Mouse (Mus musculus) MEL (cell line): ENCODE data around the gene Atg7. TPM values are rescaled to one million over a fixed set of nuclear protein-coding genes. Genes with fewer than 3 reads are reported as not detected.

Experiments
- DNase-seq: peaks from one replicate; pipeline ENCODE4 v3.0.0; 2011; ENCODE audit warnings: low read depth, low spot score
- H3K27ac ChIP-seq: 2 replicates; pipeline ENCODE4 v1.5.1; 2012; ENCODE audit warnings: low read depth, mild to moderate bottlenecking, control low read depth, low read length, moderate library complexity; ENCODE audit not compliant: control insufficient read depth
- H3K27me3 ChIP-seq, 2 experiments: fragments of 150-350 bp in 1 of 2; sonication (generic) in 1 of 2; 2 replicates each; pipeline ENCODE4 v1.6.1; 2012; ENCODE audit warnings: low read length in 2 of 2, mild to moderate bottlenecking in 2 of 2, improper control_type of control experiment in 1 of 2, moderate library complexity in 1 of 2; ENCODE audit not compliant: insufficient read depth in 2 of 2, control insufficient read depth in 1 of 2
- H3K36me3 ChIP-seq, 2 experiments: 2 replicates each; pipeline ENCODE4 v1.6.1; 2012 to 2014; ENCODE audit warnings: low read length in 2 of 2, improper control_type of control experiment in 1 of 2, inconsistent platforms in 1 of 2, mild to moderate bottlenecking in 1 of 2; ENCODE audit not compliant: insufficient read depth in 2 of 2, control insufficient read depth in 1 of 2
- H3K4me1 ChIP-seq, 2 experiments: fragments of 150-350 bp in 1 of 2; sonication (generic) in 1 of 2; 2 replicates each; pipeline ENCODE4 v1.6.1; 2012; ENCODE audit warnings: low read length in 2 of 2, improper control_type of control experiment in 1 of 2, mild to moderate bottlenecking in 1 of 2; ENCODE audit not compliant: insufficient read depth in 2 of 2, control insufficient read depth in 1 of 2
- H3K4me3 ChIP-seq, 2 experiments: fragments of 150-350 bp in 1 of 2; sonication (generic) in 1 of 2; 2 replicates each; pipeline ENCODE4 v1.5.1; 2012; ENCODE audit warnings: low read depth in 2 of 2, low read length in 2 of 2, mild to moderate bottlenecking in 2 of 2, moderate library complexity in 2 of 2, control low read depth in 1 of 2, improper control_type of control experiment in 1 of 2; ENCODE audit not compliant: control insufficient read depth in 1 of 2, insufficient read depth in 1 of 2
- H3K79me2 ChIP-seq: 2 replicates; pipeline ENCODE4 v1.6.1; 2012; ENCODE audit warnings: mild to moderate bottlenecking, low read length, moderate library complexity; ENCODE audit not compliant: control insufficient read depth, poor library complexity, insufficient read depth
- H3K9ac ChIP-seq: 2 replicates; pipeline ENCODE4 v1.6.1; 2012; ENCODE audit warnings: low read depth, mild to moderate bottlenecking, control low read depth, low read length, moderate library complexity; ENCODE audit not compliant: control insufficient read depth, poor library complexity, severe bottlenecking
- H3K9me3 ChIP-seq: fragments of 150-350 bp; sonication (generic); replicated peaks from 2 replicates; pipeline ENCODE4 v1.6.1; 2012; ENCODE audit warnings: mild to moderate bottlenecking, low read length, improper control_type of control experiment, moderate library complexity; ENCODE audit not compliant: insufficient read depth
- BHLHE40 ChIP-seq: IDR thresholded peaks from 2 replicates; pipeline ENCODE4 v1.6.1; 2012; ENCODE audit warnings: low read depth, mild to moderate bottlenecking, inconsistent platforms, low read length, improper control_type of control experiment, borderline replicate concordance
- ELF1 ChIP-seq: IDR thresholded peaks from 2 replicates; pipeline ENCODE4 v1.6.1; 2014; ENCODE audit warnings: low read depth, mild to moderate bottlenecking, inconsistent platforms, low read length, improper control_type of control experiment, moderate library complexity
- EP300 ChIP-seq, 2 experiments: IDR thresholded peaks; 2 replicates each; pipeline ENCODE4 v1.6.1; 2011; ENCODE audit warnings: improper control_type of control experiment in 2 of 2, low read length in 2 of 2, low read depth in 1 of 2, mild to moderate bottlenecking in 1 of 2
- ETS1 ChIP-seq: IDR thresholded peaks from 2 replicates; pipeline ENCODE4 v1.6.1; 2012; ENCODE audit warnings: low read depth, mild to moderate bottlenecking, inconsistent platforms, low read length, improper control_type of control experiment, moderate library complexity
- HCFC1 ChIP-seq: IDR thresholded peaks from 2 replicates; pipeline ENCODE4 v1.6.1; 2012; ENCODE audit warnings: low read depth, mild to moderate bottlenecking, inconsistent platforms, low read length, improper control_type of control experiment, moderate library complexity
- JUND ChIP-seq: IDR thresholded peaks from 2 replicates; pipeline ENCODE4 v1.6.1; 2011; ENCODE audit warnings: low read depth, mild to moderate bottlenecking, improper control_type of control experiment, low read length
- MAZ ChIP-seq: IDR thresholded peaks from 2 replicates; pipeline ENCODE4 v1.6.1; 2012; ENCODE audit warnings: low read depth, mild to moderate bottlenecking, inconsistent platforms, low read length, improper control_type of control experiment
- MXI1 ChIP-seq: IDR thresholded peaks from 2 replicates; pipeline ENCODE4 v1.6.1; 2011; ENCODE audit warnings: mild to moderate bottlenecking, low read depth, low read length, improper control_type of control experiment
- MYB ChIP-seq: IDR thresholded peaks from 2 replicates; pipeline ENCODE4 v1.6.1; 2011; ENCODE audit warnings: mild to moderate bottlenecking, low read depth, low read length, improper control_type of control experiment
- MYC ChIP-seq: IDR thresholded peaks from 2 replicates; pipeline ENCODE4 v1.6.1; 2011; ENCODE audit warnings: low read depth, mild to moderate bottlenecking, low read length, improper control_type of control experiment, moderate library complexity
- NELFE ChIP-seq: IDR thresholded peaks from 2 replicates; pipeline ENCODE4 v1.6.1; 2011; ENCODE audit warnings: low read depth, low read length, improper control_type of control experiment
- NRF1 ChIP-seq: IDR thresholded peaks from 2 replicates; pipeline ENCODE4 v1.6.1; 2014; ENCODE audit warnings: low read depth, mild to moderate bottlenecking, inconsistent platforms, low read length, improper control_type of control experiment, moderate library complexity; ENCODE audit not compliant: poor library complexity, insufficient read depth, severe bottlenecking
- POLR2A ChIP-seq, 2 experiments: IDR thresholded peaks; 2 replicates each; pipeline ENCODE4 v1.6.1; 2011 to 2012; ENCODE audit warnings: low read length in 2 of 2, mild to moderate bottlenecking in 2 of 2, control low read depth in 1 of 2, improper control_type of control experiment in 1 of 2, low read depth in 1 of 2, moderate library complexity in 1 of 2; ENCODE audit not compliant: control insufficient read depth in 1 of 2, insufficient read depth in 1 of 2, poor library complexity in 1 of 2
- POLR2AphosphoS2 ChIP-seq: IDR thresholded peaks from 2 replicates; pipeline ENCODE4 v1.6.1; 2011; ENCODE audit warnings: low read length, improper control_type of control experiment
- POLR2AphosphoS5 ChIP-seq: IDR thresholded peaks from 2 replicates; pipeline ENCODE4 v1.6.1; 2012; ENCODE audit warnings: low read depth, borderline replicate concordance, mild to moderate bottlenecking, inconsistent platforms, low read length, moderate library complexity, mixed read lengths
- RAD21 ChIP-seq: IDR thresholded peaks from 2 replicates; pipeline ENCODE4 v1.6.1; 2011; ENCODE audit warnings: mild to moderate bottlenecking, low read depth, low read length, improper control_type of control experiment
- RCOR1 ChIP-seq: IDR thresholded peaks from 2 replicates; pipeline ENCODE4 v1.6.1; 2012; ENCODE audit warnings: low read depth, mild to moderate bottlenecking, inconsistent platforms, low read length, improper control_type of control experiment
- SMC3 ChIP-seq: IDR thresholded peaks from 2 replicates; pipeline ENCODE4 v1.6.1; 2011; ENCODE audit warnings: low read depth, low read length, improper control_type of control experiment
- TAL1 ChIP-seq: IDR thresholded peaks from 2 replicates; pipeline ENCODE4 v1.6.1; 2012; ENCODE audit warnings: mild to moderate bottlenecking, inconsistent platforms, low read length, moderate library complexity, mixed read lengths
- TCF12 ChIP-seq: IDR thresholded peaks from 2 replicates; pipeline ENCODE4 v1.6.1; 2014; ENCODE audit warnings: low read depth, mild to moderate bottlenecking, inconsistent platforms, low read length, improper control_type of control experiment, moderate library complexity
- USF2 ChIP-seq, 2 experiments: IDR thresholded peaks; 2 replicates each; pipeline ENCODE4 v1.6.1; 2011 to 2012; ENCODE audit warnings: improper control_type of control experiment in 2 of 2, low read length in 2 of 2, borderline replicate concordance in 1 of 2, inconsistent platforms in 1 of 2, low read depth in 1 of 2, mild to moderate bottlenecking in 1 of 2; ENCODE audit not compliant: insufficient read depth in 1 of 2
- ZKSCAN1 ChIP-seq: IDR thresholded peaks from 2 replicates; pipeline ENCODE4 v1.6.1; 2012; ENCODE audit warnings: low read depth, mild to moderate bottlenecking, inconsistent platforms, low read length, improper control_type of control experiment, moderate library complexity
- polyA plus RNA-seq, 2 experiments: library from polyadenylated mRNA; stranded (reverse) in 1 of 2; unstranded in 1 of 2; fragments of >175 nt in 1 of 2; fragments of >200 nt in 1 of 2; gene quantifications; 2 replicates each; pipeline versions ENCODE4 v1.2.1 to v1.2.4; 2012; ENCODE audit warnings: low replicate concordance in 2 of 2, low read depth in 1 of 2; ENCODE audit not compliant: insufficient read length in 2 of 2, insufficient read depth in 1 of 2, missing spikeins in 1 of 2
- total RNA-seq: library from RNA; depleted of rRNA; stranded (reverse); fragments of 300-350 nt; gene quantifications from 2 replicates; pipeline ENCODE4 v1.2.3, GENCODE M21; 2012

Gene Atg7
- total and polyA plus RNA-seq, 3 experiments: 14.6 TPM; not detected in 1

DNA sequence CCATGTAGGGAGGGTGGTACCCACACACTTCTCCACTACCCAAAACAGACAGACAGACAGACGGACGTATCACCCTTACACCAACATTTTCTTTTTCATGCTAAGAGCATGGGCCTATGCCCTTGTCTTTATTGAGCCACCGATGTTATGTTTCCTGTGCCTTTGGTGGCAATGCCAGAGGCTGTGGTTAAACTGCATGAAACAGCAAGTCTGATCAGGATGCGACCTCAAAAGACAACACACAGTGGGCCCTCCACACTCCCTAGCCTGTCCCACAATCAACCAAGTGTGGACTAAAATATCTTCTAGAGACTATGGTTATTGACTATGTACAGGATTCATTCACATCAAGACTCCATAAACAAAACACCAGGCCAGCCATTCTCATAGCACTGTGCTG lies 256.1 kb downstream of the Atg7 start:
- Histone ChIP-seq H3K4me3 (no peak overlapping the region), H3K36me3 (peaks cover 0 to 9% of the 10 kb centered on the region in 2 experiments; a peak in 2 of 4 replicates), H3K9ac (no peak overlapping the region), H3K9me3 (no peaks in the 10 kb centered on the region), H3K79me2 (peaks cover 4% of the 10 kb centered on the region; the same call in 1 of the 2 replicates), H3K27ac (no peak overlapping the region), H3K27me3 (no peaks in the 10 kb centered on the region), H3K4me1 (peaks cover 8 to 14% of the 10 kb centered on the region in 2 experiments; a peak in 3 of 4 replicates)
- no peak for TF ChIP-seq POLR2AphosphoS2
- no peak for TF ChIP-seq EP300 (IDR thresholded peaks at IDR 0.05; ENCODE audit: low read depth in 1 of 2, low read length in 2 of 2)
- no peak for TF ChIP-seq NRF1
- no peak for TF ChIP-seq RAD21
- TF ChIP-seq MAZ: no peak
- TF ChIP-seq SMC3: no peak
- TF ChIP-seq HCFC1: no peak
- no peak for TF ChIP-seq BHLHE40
- TF ChIP-seq MYB: no peak
- TF ChIP-seq MXI1: no peak
- no peak for TF ChIP-seq ZKSCAN1
- no peak for TF ChIP-seq MYC
- TF ChIP-seq ELF1: no peak
- TF ChIP-seq USF2 (IDR thresholded peaks at IDR 0.05; ENCODE audit: borderline replicate concordance in 1 of 2, insufficient read depth in 1 of 2, low read depth in 1 of 2, low read length in 2 of 2): no peak
- TF ChIP-seq JUND: no peak
- TF ChIP-seq ETS1: no peak
- no peak for TF ChIP-seq POLR2A (IDR thresholded peaks at IDR 0.05; ENCODE audit: control insufficient read depth in 1 of 2, insufficient read depth in 1 of 2, low read depth in 1 of 2, low read length in 2 of 2, poor library complexity in 1 of 2)
- no peak for DNase-seq

DNA sequence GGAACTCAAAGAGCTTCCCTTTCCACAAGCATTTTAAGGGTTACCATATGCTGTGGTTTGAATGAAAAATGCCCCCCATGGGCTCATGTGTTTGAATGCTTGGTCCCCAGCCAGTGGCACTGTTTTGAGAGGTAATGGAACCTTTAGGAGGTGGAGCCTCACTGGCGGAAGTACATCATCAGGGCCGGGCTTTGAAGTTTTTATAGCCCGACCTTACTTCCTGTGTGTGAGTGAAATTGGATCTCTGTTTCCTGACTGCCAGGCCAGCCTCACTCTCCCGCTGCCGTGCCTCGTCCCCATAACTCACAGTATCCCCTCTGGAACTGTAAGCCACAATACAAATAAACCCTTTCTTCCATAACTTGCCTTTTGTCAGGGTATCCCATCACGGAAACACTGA lies 256.8 kb downstream of the Atg7 start:
- TF ChIP-seq TAL1: no peak
- TF ChIP-seq RCOR1: no peak
- TF ChIP-seq NELFE: no peak
- no peak for TF ChIP-seq TCF12
- TF ChIP-seq RAD21: no peak
- no peak for TF ChIP-seq JUND
- TF ChIP-seq MAZ: no peak
- no peak for TF ChIP-seq POLR2AphosphoS5
- Histone ChIP-seq H3K36me3 (peaks cover 0 to 9% of the 10 kb centered on the region in 2 experiments; a peak in 2 of 4 replicates), H3K27ac (no peak overlapping the region), H3K79me2 (peaks cover 4% of the 10 kb centered on the region; the same call in 1 of the 2 replicates), H3K4me3 (no peak overlapping the region), H3K9me3 (no peaks in the 10 kb centered on the region), H3K9ac (no peak overlapping the region), H3K4me1 (peaks cover 8 to 14% of the 10 kb centered on the region in 2 experiments; a peak in 3 of 4 replicates), H3K27me3 (no peaks in the 10 kb centered on the region)
- DNase-seq: no peak
